Mouse (Mus musculus): ENCODE measurements around the gene Cpn1.

Cpn1 gene

GRCm38 (mm10) chr19:43939769-43940689, 46.3 kb downstream of the Cpn1 start, which contains the start of gene Dnmbp:
Gene Dnmbp, minus strand, starts transcription at chr19:43940191.
- no peak for DNase-seq (ENCODE audit: low spot score)

GRCm38 (mm10) chr19:43939171-43939768, 47.1 kb downstream of the Cpn1 start:
- no peak for DNase-seq (ENCODE audit: low spot score)

GRCm38 (mm10) chr19:43938355-43938754, 48.0 kb downstream of the Cpn1 start:
- no peak for DNase-seq (ENCODE audit: low spot score)

- DNase-seq (ENCODE audit: low spot score), result no peak
These were observed 55.4 kb downstream of the Cpn1 start for GRCm38 (mm10) chr19:43930926-43931325.

GRCm38 (mm10) chr19:43930366-43930765, 56.0 kb downstream of the Cpn1 start:
- DNase-seq (ENCODE audit: low spot score), result no peak

GRCm38 (mm10) chr19:43929869-43930268, 56.5 kb downstream of the Cpn1 start:
- no peak for DNase-seq (ENCODE audit: low spot score)

GRCm38 (mm10) chr19:43927967-43928366, 58.4 kb downstream of the Cpn1 start:
- no peak for DNase-seq (ENCODE audit: low spot score)

GRCm38 (mm10) chr19:43927057-43927456, 59.3 kb downstream of the Cpn1 start:
- DNase-seq (ENCODE audit: low spot score), result no peak

- no peak for DNase-seq (ENCODE audit: low spot score)
These were observed 60.0 kb downstream of the Cpn1 start for GRCm38 (mm10) chr19:43926141-43926987.

GRCm38 (mm10) chr19:43924361-43924760, 62.0 kb downstream of the Cpn1 start:
- DNase-seq (ENCODE audit: low spot score), result no peak

GRCm38 (mm10) chr19:43922963-43923362, 63.4 kb downstream of the Cpn1 start:
- DNase-seq (ENCODE audit: low spot score), result no peak

GRCm38 (mm10) chr19:43921410-43921809, 64.9 kb downstream of the Cpn1 start:
- no peak for DNase-seq (ENCODE audit: low spot score)

- DNase-seq (ENCODE audit: low spot score), result no peak
These were observed 65.7 kb downstream of the Cpn1 start for GRCm38 (mm10) chr19:43920453-43921300.

GRCm38 (mm10) chr19:43919841-43920240, 66.5 kb downstream of the Cpn1 start:
- DNase-seq (ENCODE audit: low spot score), result no peak

GRCm38 (mm10) chr19:43918834-43919233, 67.5 kb downstream of the Cpn1 start:
- no peak for DNase-seq (ENCODE audit: low spot score)

GRCm38 (mm10) chr19:43917763-43918162, 68.6 kb downstream of the Cpn1 start:
- DNase-seq (ENCODE audit: low spot score), result no peak

GRCm38 (mm10) chr19:43917406-43917691, 69.0 kb downstream of the Cpn1 start:
- DNase-seq (ENCODE audit: low spot score), result no peak

GRCm38 (mm10) chr19:43916586-43917405, 69.6 kb downstream of the Cpn1 start:
- DNase-seq (ENCODE audit: low spot score), result no peak

GRCm38 (mm10) chr19:43915431-43915830, 70.9 kb downstream of the Cpn1 start:
- no peak for DNase-seq (ENCODE audit: low spot score)

GRCm38 (mm10) chr19:43914986-43915385, 71.4 kb downstream of the Cpn1 start:
- no peak for DNase-seq (ENCODE audit: low spot score)
